Mouse (Mus musculus) retina, adult 2 months (tissue): ENCODE measurements around the gene Atg10.

ENCODE experiments used
- DNase-seq: peaks from one replicate; pipeline ENCODE4 v3.0.0-alpha.2; 2012; ENCODE audit warnings: low read depth, low spot score

Gene Atg10

DNA sequence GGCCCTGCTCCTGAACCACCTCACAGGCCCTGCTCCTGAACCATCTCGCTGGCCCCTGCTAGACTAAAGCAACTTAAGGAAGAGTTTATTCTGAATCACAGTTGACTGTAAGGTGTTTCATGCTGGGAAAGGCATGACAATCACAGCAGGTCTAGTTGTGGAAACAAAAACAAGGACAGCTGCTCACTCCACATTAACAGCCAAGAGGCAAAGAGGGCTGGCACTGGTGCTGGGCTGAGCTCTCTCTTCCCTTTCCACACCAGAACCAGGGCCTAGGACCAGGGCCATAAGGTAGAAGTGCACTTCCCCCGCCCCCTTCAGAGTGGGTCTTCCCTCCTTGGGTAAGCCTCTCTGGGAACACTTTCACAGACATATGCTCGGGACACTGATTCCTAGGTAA, 48.4 kb downstream of the Atg10 start:
- no peak for DNase-seq

GRCm38 (mm10) chr13:91171766-91172491, 51.8 kb downstream of the Atg10 start:
- DNase-seq = no peak

DNA sequence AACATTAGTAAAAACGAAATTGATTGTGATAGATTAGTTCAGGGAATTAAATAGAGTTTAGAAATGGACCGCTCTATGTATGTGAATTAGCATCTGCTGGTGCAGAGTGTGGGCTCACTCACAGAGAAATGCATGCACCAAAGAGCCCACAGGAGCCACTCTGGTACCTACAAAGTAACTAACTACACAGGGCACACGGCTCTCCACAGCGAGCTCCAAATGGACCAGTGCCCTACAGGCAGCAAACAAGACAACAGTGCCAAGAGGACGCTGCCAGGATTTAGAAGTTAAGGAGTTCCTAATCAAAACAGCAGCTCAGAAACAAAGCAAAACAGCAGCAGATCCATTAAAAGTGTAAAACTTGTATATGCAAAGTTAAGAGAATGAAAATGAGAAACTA, 52.6 kb downstream of the Atg10 start:
- DNase-seq = no peak

- no peak for DNase-seq
Observed at GRCm38 (mm10) chr13:91169529-91170319, 54.0 kb downstream of the Atg10 start.

DNA sequence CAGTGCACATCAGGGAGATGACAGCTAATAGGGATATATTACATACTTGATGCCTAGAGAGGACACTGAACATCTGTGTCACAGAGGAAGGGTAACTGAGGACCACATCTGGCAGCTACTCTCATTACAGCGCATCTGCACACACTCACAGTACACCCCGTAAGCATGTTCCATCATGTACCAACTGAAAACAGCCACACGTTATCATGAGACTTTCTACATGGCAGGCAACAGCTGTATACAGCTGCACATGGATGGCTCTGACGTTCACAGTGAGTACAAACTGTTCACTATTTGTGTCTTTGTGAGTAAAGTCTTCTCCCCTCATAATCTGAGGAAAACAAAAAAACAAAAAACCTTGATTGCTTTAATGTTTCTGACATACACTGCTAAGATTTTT, 55.3 kb downstream of the Atg10 start:
- no peak for DNase-seq

- DNase-seq = no peak
Observed at GRCm38 (mm10) chr13:91167561-91167960, 56.2 kb downstream of the Atg10 start.

- DNase-seq = no peak
Observed at GRCm38 (mm10) chr13:91166286-91166685, 57.5 kb downstream of the Atg10 start.

- no peak for DNase-seq
Observed at GRCm38 (mm10) chr13:91165200-91165599, 58.6 kb downstream of the Atg10 start.

DNA sequence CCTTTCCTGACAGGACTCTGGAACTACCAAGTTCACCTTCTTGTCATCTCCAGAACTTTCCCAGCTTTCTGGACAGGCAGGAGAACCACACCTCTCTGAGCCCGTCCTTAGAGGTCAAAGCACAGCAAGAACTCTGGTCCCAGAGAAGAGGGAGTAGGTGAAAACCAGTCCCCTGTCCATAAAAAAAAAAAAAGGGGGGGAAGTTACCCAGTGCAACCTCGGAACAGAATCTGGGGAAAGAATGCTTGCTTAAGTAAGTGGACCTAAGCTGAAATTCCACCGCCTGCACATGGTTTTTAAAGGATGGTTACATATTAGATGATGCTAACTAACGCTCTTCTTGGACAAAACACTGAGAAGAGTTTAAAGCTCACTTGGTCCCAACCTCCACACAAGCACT, 60.5 kb downstream of the Atg10 start:
- DNase-seq = no peak

GRCm38 (mm10) chr13:91162452-91162851, 61.3 kb downstream of the Atg10 start:
- DNase-seq = no peak

DNA sequence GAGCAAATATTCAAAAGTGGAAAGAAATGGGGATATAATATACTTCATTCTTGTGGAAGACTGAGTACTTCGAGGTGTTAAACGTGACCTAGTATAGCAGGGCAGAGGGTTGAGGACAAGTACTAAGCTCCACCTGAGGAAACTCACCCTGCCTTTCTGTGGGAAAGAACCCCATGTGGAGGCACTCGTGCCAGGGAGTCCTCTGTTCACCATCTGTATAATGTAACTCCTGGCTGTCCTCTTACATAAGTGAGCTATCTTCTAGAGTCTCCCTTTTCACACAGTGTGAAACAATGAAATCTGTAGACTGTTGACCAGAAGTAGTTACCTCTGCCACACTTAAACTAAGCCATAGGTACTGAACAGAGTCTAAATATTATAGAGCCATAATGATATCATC, 63.2 kb downstream of the Atg10 start:
- no peak for DNase-seq

GRCm38 (mm10) chr13:91159881-91160280, 63.9 kb downstream of the Atg10 start:
- DNase-seq = no peak

GRCm38 (mm10) chr13:91157941-91158340, 65.8 kb downstream of the Atg10 start:
- DNase-seq = no peak

- no peak for DNase-seq
Observed at GRCm38 (mm10) chr13:91157429-91157828, 66.3 kb downstream of the Atg10 start.

GRCm38 (mm10) chr13:91156949-91157348, 66.8 kb downstream of the Atg10 start:
- no peak for DNase-seq

DNA sequence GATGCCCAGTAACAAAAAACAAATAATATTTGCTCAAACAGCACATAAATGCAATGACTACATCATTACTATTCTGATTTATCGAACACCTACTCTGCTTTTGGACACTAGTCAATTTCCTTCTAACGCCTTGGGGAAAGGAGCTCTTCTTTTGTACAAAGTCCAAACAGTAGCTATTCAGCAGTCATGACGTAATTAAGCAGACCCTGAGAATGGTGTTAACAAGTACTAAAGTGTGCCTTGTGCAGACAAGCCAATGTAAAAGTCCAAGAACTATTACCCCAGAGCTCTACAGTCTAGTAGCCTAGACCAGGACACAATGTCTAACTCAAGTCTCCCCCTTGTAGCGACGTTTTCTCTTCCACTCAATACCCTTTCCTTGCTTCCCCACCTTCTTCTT, 67.5 kb downstream of the Atg10 start:
- DNase-seq = no peak

DNA sequence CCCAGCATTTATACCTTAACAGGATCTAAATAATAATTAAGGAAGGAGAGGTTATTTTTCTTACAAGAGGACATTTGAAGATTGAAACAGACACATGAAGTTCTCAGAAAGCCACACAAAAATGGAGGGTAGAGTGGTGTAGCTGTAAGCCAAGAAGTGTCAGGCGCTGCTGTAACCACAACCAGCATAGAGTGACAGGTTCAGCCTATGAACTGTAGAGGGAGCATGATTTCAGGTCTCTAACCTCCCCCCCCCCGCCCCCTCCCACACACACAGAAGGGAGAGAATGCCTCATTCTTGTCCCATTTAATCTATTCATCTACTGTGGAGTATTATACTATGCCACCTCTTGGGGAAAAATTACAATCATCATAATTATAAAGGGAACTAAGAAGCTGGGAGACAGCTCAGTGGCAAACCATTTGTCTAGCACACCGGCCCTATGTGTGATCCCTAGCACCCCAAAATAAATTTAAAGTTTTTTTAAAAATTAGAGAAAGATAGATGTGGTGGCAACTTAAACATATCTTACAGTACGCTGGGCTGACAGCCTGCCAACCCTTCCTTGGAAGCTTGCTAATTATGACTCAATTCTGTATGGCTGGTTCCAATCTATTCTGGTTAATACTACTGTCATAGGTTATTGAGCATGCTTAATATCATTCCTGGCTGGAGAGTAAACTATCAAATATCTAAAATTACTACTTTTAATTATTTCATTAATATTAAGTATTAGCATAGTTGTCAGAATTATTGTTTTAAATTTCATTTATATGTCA, 68.2 kb downstream of the Atg10 start:
- no peak for DNase-seq

DNA sequence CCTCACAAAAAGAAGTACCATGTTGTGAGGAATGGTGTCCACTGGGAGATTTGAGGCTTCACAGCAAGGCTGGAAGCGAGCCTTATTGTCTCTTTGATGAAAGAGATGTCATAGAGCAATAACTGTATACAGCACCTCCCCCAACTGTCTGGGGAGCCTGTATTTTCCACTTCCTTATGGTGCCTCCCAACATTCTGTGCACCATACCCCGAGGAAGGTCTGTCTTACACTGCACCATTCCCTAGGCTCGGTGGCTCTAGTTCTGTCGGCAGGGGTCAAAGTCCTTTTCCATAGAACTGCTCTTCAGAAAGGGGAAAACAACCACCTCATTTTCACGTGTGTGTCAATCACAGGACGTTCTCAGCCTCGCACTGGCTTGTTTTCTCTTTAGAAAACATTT, 69.1 kb downstream of the Atg10 start:
- no peak for DNase-seq

DNA sequence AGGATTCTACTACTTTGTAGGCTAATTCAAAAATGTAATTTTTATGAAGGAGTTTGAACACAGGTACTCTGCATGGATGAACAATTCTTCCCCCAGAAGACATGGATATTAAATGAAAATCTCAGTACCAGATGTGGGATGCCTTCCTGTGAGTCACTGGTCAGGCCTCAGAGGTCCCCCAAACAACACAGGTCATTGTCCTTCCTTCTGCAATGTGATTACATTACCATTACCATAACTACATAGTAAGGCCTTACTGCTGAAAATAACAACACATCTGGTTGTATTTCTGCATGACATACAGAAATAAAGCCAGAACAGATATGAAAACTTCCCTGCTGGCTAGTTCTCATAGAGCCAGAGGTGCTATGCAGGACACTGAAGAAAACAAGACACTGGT, 87.4 kb downstream of the Atg10 start:
- no peak for DNase-seq

GRCm38 (mm10) chr13:91133334-91133890, 90.4 kb downstream of the Atg10 start:
- DNase-seq = no peak

DNA sequence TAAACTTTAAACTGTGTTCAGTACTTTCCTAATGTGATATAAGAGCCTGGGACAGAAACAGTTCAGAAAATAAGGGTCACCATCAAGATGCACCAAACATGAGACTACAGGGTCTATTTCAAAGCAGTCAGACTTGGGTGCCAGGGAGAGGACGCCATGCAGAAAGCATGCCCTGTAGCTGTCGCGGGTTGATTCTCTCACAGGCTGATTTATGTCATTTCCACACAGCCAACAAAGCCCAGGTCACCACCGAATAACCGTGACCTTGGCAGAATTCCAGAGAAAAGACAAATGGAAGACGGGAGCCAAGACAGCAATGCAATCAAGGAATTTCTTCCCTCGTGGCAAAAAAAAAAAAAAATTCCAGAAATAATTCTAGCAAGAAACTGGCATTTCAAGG, 94.7 kb downstream of the Atg10 start:
- DNase-seq = no peak

DNA sequence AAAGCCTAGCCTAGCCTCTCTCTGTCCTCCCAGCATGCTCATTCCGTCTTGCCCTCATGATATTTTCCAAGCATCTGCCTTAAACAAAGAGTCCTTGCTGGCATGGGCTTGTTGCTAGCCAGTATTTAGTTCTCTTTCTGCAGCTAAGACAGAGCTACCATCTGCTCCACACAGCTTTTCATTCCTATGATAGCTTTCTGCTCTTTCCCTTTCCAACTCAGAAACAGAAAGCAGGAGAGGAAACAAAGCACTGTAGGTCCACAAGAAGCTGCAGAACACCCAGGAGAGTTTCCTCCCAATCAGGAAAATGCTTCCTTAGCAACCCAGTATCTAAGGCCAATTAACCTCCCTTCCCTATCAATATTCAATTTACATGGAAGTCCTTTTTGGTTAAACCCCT, 95.2 kb downstream of the Atg10 start:
- DNase-seq = no peak
